ENCODE assay signal across 9 mouse cellular contexts in the genomic region with DNA sequence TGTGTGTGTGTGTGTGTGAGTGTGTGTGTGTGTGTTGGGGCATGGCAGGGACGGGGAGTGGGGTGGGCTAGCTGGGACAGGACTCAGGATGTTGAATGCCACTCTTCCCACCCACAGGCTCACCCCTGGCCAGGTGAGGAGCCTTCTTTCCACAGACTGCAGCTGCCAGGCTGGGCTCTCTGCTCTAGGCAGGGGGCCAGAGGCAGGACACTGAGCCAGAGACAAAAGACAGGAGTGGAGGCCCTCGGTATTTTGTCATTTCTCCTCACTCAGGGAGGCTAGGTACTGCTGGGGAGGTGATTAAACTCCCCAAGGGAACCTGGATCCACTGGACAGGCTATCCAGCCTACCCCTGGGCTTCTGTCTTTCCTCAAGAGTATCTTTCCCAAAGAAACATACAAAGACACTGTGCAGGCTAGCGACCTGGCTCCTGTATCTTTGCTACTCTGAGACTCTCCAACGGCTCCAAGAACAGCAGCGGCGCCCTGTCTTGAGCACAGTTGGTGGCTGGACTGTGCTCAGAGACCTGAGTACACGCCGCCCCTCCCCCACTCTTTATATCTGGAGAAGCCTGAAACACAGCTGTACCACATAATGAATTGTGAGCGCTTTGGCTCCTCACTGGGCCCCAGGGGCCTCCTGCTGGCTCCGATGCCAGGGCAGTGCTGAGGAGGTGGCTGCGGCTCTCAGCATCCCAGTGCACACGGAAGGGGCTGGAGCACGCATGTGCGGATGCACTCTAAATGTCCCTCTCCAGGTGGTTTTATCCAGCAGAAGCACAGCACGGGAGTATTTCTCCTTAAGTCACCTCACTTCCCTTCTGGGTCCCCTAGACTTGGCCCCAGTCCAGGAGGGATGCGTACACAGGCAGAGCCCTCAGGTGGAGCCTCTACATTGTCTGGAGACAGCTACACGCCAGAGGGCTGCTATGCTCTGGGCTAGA. TPM values are rescaled to one million over a fixed set of nuclear protein-coding genes. Genes with fewer than 3 reads are reported as not detected.
A peak's percentile ranks its signal among the peaks of the same experiment; 100 is the strongest.
DNase-seq lines count a peak whose midpoint lies in the region; ATAC-seq and TF ChIP-seq lines count a peak whose summit lies in the region.
"Had no signal": no experiment of that assay in that cellular context is flagged by ENCODE, and none has a peak within 500 bp of the region (broad histone marks: within the 10 kb centered on the region; RNA-seq: fewer than 3 reads in every experiment).

No protein-coding gene starts in this region.

- H3K9me3 ChIP-seq in embryonic facial prominence, embryonic 12.5 days, result no peaks in the 10 kb centered on the region
- H3K9me3 ChIP-seq in limb, embryonic 14.5 days (ENCODE audit: control insufficient read depth, low read length), result no peaks in the 10 kb centered on the region
- H3K9me3 ChIP-seq in stomach, embryonic 14.5 days (ENCODE audit: control insufficient read depth, low read depth, low read length), result no peaks in the 10 kb centered on the region

- DNase-seq in brain, adult 2 months (ENCODE audit: low read depth, low spot score), result peak; percentile 36
- DNase-seq in heart, postnatal 14 days, result peak; percentile 72 to 73
- peak; percentile 67 for DNase-seq in limb, embryonic 14.5 days (ENCODE audit: low spot score)
- DNase-seq in spleen, adult 18-20 months, result no peak
- no peak for DNase-seq in thymus, adult 18-20 months

- peaks cover 44% of the 10 kb centered on the region for H3K4me1 ChIP-seq in embryonic facial prominence, embryonic 12.5 days
- H3K4me1 ChIP-seq in limb, embryonic 14.5 days (ENCODE audit: control insufficient read depth, insufficient read depth, low read length), result peaks cover 34% of the 10 kb centered on the region
- peaks cover 35% of the 10 kb centered on the region for H3K4me1 ChIP-seq in stomach, embryonic 14.5 days (ENCODE audit: control insufficient read depth, insufficient read depth, low read length)

- H3K4me2 ChIP-seq in embryonic facial prominence, embryonic 12.5 days (replicated peaks), result peak overlapping the region; percentile 30
- H3K4me2 ChIP-seq in limb, embryonic 14.5 days (replicated peaks; ENCODE audit: low read depth, low read length, severe bottlenecking), result peak overlapping the region; percentile 10
- peak overlapping the region; percentile 15; the same call in 1 of the 2 replicates for H3K4me2 ChIP-seq in stomach, embryonic 14.5 days (replicated peaks; ENCODE audit: low read depth, low read length)

- TF ChIP-seq POLR2A in limb, embryonic 14.5 days (IDR thresholded peaks at IDR 0.05; ENCODE audit: borderline replicate concordance, extremely low read depth, insufficient read depth, insufficient read length), result no peak

- H3K9ac ChIP-seq in embryonic facial prominence, embryonic 12.5 days, result peak overlapping the region; percentile 27; the same call in 1 of the 2 replicates
- H3K9ac ChIP-seq in limb, embryonic 14.5 days (ENCODE audit: low read depth, low read length, severe bottlenecking), result 0 out of 2 replicates have a peak overlapping the region, but pooled peaks have one; percentile 12
- no peak overlapping the region for H3K9ac ChIP-seq in stomach, embryonic 14.5 days (replicated peaks; ENCODE audit: low read depth, low read length)

- no peak overlapping the region for H3K4me3 ChIP-seq in embryonic facial prominence, embryonic 12.5 days
- no peak overlapping the region for H3K4me3 ChIP-seq in limb, embryonic 14.5 days (replicated peaks; ENCODE audit: low read length)
- H3K4me3 ChIP-seq in stomach, embryonic 14.5 days (ENCODE audit: low read depth, low read length), result no peak overlapping the region

- intact Hi-C loops in heart, postnatal 14 days (cut with DNase I), result loop anchor here (5.0 kb wide), 1 partner anchor 182 kb away; no protein-coding TSS in a partner anchor

- 21% methylated on average over 17 of the region's 17 CpGs for WGBS in embryonic facial prominence, embryonic 12.5 days
- WGBS in limb, embryonic 14.5 days, result 13% methylated on average over 16 of the region's 17 CpGs
- WGBS in stomach, embryonic 14.5 days, result 15% methylated on average over 17 of the region's 17 CpGs

- ATAC-seq in embryonic facial prominence, embryonic 12.5 days (ENCODE audit: insufficient number of reproducible peaks, insufficient read depth, low FRiP score, low TSS enrichment), result peak; percentile 37; the same call in 1 of the 2 replicates
- peak; percentile 71 for ATAC-seq in limb, embryonic 14.5 days (ENCODE audit: low FRiP score, low read depth)
- ATAC-seq in stomach, embryonic 14.5 days (ENCODE audit: insufficient number of reproducible peaks, insufficient read depth, low FRiP score, low read depth), result peak; percentile 20; the same call in 1 of the 2 replicates
- ATAC-seq in cerebellum, adult (ENCODE audit: insufficient number of reproducible peaks, low FRiP score, low TSS enrichment), result no peak

- no peaks in the 10 kb centered on the region for H3K36me3 ChIP-seq in embryonic facial prominence, embryonic 12.5 days
- no peaks in the 10 kb centered on the region for H3K36me3 ChIP-seq in limb, embryonic 14.5 days (ENCODE audit: control insufficient read depth, insufficient read depth, low read length)
- H3K36me3 ChIP-seq in stomach, embryonic 14.5 days (ENCODE audit: control insufficient read depth, insufficient read depth, low read length), result no peaks in the 10 kb centered on the region

- H3K27ac ChIP-seq in embryonic facial prominence, embryonic 12.5 days, result peak overlapping the region; percentile 76
- peak overlapping the region; percentile 40 for H3K27ac ChIP-seq in limb, embryonic 14.5 days (replicated peaks; ENCODE audit: low read depth, low read length)
- peak overlapping the region; percentile 89 for H3K27ac ChIP-seq in stomach, embryonic 14.5 days (ENCODE audit: low read length)

- no peaks in the 10 kb centered on the region for H3K27me3 ChIP-seq in embryonic facial prominence, embryonic 12.5 days
- no peaks in the 10 kb centered on the region for H3K27me3 ChIP-seq in limb, embryonic 14.5 days (ENCODE audit: control insufficient read depth, insufficient read depth, low read length)
- H3K27me3 ChIP-seq in stomach, embryonic 14.5 days (ENCODE audit: control insufficient read depth, insufficient read depth, low read length), result no peaks in the 10 kb centered on the region

RNA-seq across cellular contexts. Expression of a gene that starts 7.9 kb away (rescaled TPM):
- polyA plus RNA-seq in embryonic facial prominence, embryonic 12.5 days (2016; fragmentation: Nextera tagmentation; extraction: Ambion mirVana), result 0.70 and 1.7 TPM in 2 replicates
- not detected for total RNA-seq in heart, postnatal 14 days (2021)
- polyA plus RNA-seq in limb, embryonic 14.5 days (2012; rRNA removed), result not detected in 2 replicates
- polyA plus RNA-seq in limb, embryonic 14.5 days (2014; fragmentation: Nextera tagmentation; extraction: Ambion mirVana), result not detected in 2 replicates
- 1.2 and 2.0 TPM in 2 replicates for polyA plus RNA-seq in stomach, embryonic 14.5 days (2014; fragmentation: Nextera tagmentation; extraction: Ambion mirVana)
- polyA plus RNA-seq: spleen, adult 2 months had no signal

RNA-seq across cellular contexts. Expression of a gene that starts 43.1 kb away (rescaled TPM):
- polyA plus RNA-seq in embryonic facial prominence, embryonic 12.5 days (2016; fragmentation: Nextera tagmentation; extraction: Ambion mirVana), result 10.6 and 12.3 TPM in 2 replicates
- total RNA-seq in heart, postnatal 14 days (2021), result 10 to 100 TPM; 29.0 to 33.1 TPM
- 32.6 and 43.9 TPM in 2 replicates for polyA plus RNA-seq in limb, embryonic 14.5 days (2012; rRNA removed)
- 10.2 and 10.3 TPM in 2 replicates for polyA plus RNA-seq in limb, embryonic 14.5 days (2014; fragmentation: Nextera tagmentation; extraction: Ambion mirVana)
- 11.1 and 11.6 TPM in 2 replicates for polyA plus RNA-seq in stomach, embryonic 14.5 days (2014; fragmentation: Nextera tagmentation; extraction: Ambion mirVana)

Comparison
In these comparisons a context has a peak if more than half of its experiments do, and no peak if none do; other contexts are left out.
1. DNase-seq: peak in brain, adult 2 months (single experiment), heart, postnatal 14 days (2 of 2) and limb, embryonic 14.5 days (single experiment); none in spleen, adult 18-20 months (0 of 2) and thymus, adult 18-20 months (0 of 2).
2. Peak in every context shown above with its lines, with median percentiles within 50 percentile points of each other: H3K27ac ChIP-seq and H3K4me2 ChIP-seq.